Mouse (Mus musculus) liver, adult 2 months (tissue): Measurements from ENCODE around the gene Dtx2. TPM values are rescaled to one million over a fixed set of nuclear protein-coding genes. Genes with fewer than 3 reads are reported as not detected.

Experiments
- DNase-seq: peaks from one replicate; pipeline ENCODE4 v3.0.0-alpha.2; 2011; ENCODE audit warnings: low read depth, low spot score; ENCODE audit errors: extremely low read depth
- H3K27ac ChIP-seq: fragments of 200-500 bp; replicated peaks from 2 replicates; pipeline ENCODE4 v1.5.1; 2012; ENCODE audit warnings: low read depth, mild to moderate bottlenecking, control low read depth, inconsistent platforms, low read length; ENCODE audit not compliant: insufficient read depth
- H3K27me3 ChIP-seq: fragments of 200-500 bp; 2 replicates; pipeline ENCODE4 v1.6.1; 2012; ENCODE audit warnings: mild to moderate bottlenecking, moderate library complexity, low read length, inconsistent platforms; ENCODE audit not compliant: control insufficient read depth, insufficient read depth
- H3K36me3 ChIP-seq: fragments of 200-500 bp; 2 replicates; pipeline ENCODE4 v1.6.1; 2012; ENCODE audit warnings: low read length, inconsistent platforms; ENCODE audit not compliant: control insufficient read depth, insufficient read depth
- H3K4me1 ChIP-seq: fragments of 200-500 bp; 2 replicates; pipeline ENCODE4 v1.6.1; 2011; ENCODE audit warnings: low read length; ENCODE audit not compliant: control insufficient read depth, insufficient read depth
- H3K4me3 ChIP-seq: fragments of 200-500 bp; 2 replicates; pipeline ENCODE4 v1.5.1; 2011; ENCODE audit warnings: low read depth, mild to moderate bottlenecking, control low read depth, low read length, moderate library complexity; ENCODE audit not compliant: insufficient read depth
- H3K79me2 ChIP-seq: fragments of 200-500 bp; 2 replicates; pipeline ENCODE4 v1.6.1; 2012; ENCODE audit warnings: inconsistent platforms, mild to moderate bottlenecking, low read length, moderate library complexity; ENCODE audit not compliant: control insufficient read depth, insufficient read depth
- H3K9ac ChIP-seq: fragments of 200-500 bp; 2 replicates; pipeline ENCODE4 v1.6.1; 2012; ENCODE audit warnings: low read depth, mild to moderate bottlenecking, control low read depth, inconsistent platforms, low read length
- CTCF ChIP-seq: fragments of 200-500 bp; IDR thresholded peaks from 2 replicates; pipeline ENCODE4 v1.5.1; 2011; ENCODE audit warnings: low read depth, low read length, control low read depth
- POLR2A ChIP-seq: fragments of 200-500 bp; IDR thresholded peaks from 2 replicates; pipeline ENCODE4 v1.6.1; 2011; ENCODE audit warnings: low read length, control low read depth; ENCODE audit not compliant: insufficient read depth; ENCODE audit errors: extremely low read depth
- WGBS: fragments of 180-500 bp; shearing (Covaris S2); methylation state at CpG from one replicate; pipeline ENCODE4 v1.1.7; 2018; 5-methylcytosine and 5-hydroxymethylcytosine counted together
- polyA plus RNA-seq: library from polyadenylated mRNA; depleted of rRNA; stranded (reverse); fragments of >200 nt; gene quantifications from 2 replicates; pipeline ENCODE4 v1.2.3, GENCODE M21; 2012; rRNA removed
- total RNA-seq: library from RNA; depleted of rRNA; stranded (reverse); fragments of >200 nt; gene quantifications from 2 replicates; pipeline ENCODE4 v1.2.3, GENCODE M21; 2014; rRNA removed

Dtx2 gene
- total and polyA plus RNA-seq, 2 experiments, result 1.0 to 7.1 TPM

- Histone ChIP-seq H3K9ac (no peak overlapping the region), H3K79me2 (no peaks in the 10 kb centered on the region), H3K4me1 (peaks cover 2% of the 10 kb centered on the region), H3K27ac (no peak overlapping the region), H3K27me3 (0 out of 2 replicates have a peak, but pooled peaks cover 6% of the 10 kb centered on the region), H3K36me3 (no peaks in the 10 kb centered on the region), H3K4me3 (no peak overlapping the region)
- 88% methylated on average over 4 of the region's 4 CpGs for WGBS
- TF ChIP-seq POLR2A (no peak), CTCF (no peak)
- DNase-seq, result no peak
Observed at GRCm38 (mm10) chr5:136082345-136082744, 87.7 kb downstream of the Dtx2 start.

Other genes starting within 250 kb of the Dtx2 start
- gene Styxl1, start 216.4 kb upstream of the Dtx2 start, total RNA-seq, result 0.13 and 0.18 TPM in 2 replicates
- 0.22 and 0.23 TPM in 2 replicates for gene Styxl1, start 216.4 kb upstream of the Dtx2 start, polyA plus RNA-seq
- 108 and 176 TPM in 2 replicates for gene Mdh2, start 216.3 kb upstream of the Dtx2 start, total RNA-seq
- gene Mdh2, start 216.3 kb upstream of the Dtx2 start, polyA plus RNA-seq, result 361 and 418 TPM in 2 replicates
- not detected in 2 replicates for gene Srrm3, start 187.9 kb upstream of the Dtx2 start, total RNA-seq
- not detected in 2 replicates for gene Srrm3, start 187.9 kb upstream of the Dtx2 start, polyA plus RNA-seq
- gene Hspb1, start 106.9 kb upstream of the Dtx2 start, total RNA-seq, result 18.9 and 19.5 TPM in 2 replicates
- 10.9 and 24.3 TPM in 2 replicates for gene Hspb1, start 106.9 kb upstream of the Dtx2 start, polyA plus RNA-seq
- gene Ywhag, start 60.2 kb upstream of the Dtx2 start, total RNA-seq, result 23.0 and 30.9 TPM in 2 replicates
- gene Ywhag, start 60.2 kb upstream of the Dtx2 start, polyA plus RNA-seq, result 42.4 and 50.4 TPM in 2 replicates
- gene Ssc4d, start 20.3 kb upstream of the Dtx2 start, total RNA-seq, result 4.0 and 4.8 TPM in 2 replicates
- 5.8 and 6.5 TPM in 2 replicates for gene Ssc4d, start 20.3 kb upstream of the Dtx2 start, polyA plus RNA-seq
- gene Zp3, start 14.7 kb upstream of the Dtx2 start, total RNA-seq, result not detected in 2 replicates
- not detected in 2 replicates for gene Zp3, start 14.7 kb upstream of the Dtx2 start, polyA plus RNA-seq
- gene Upk3b, start 43.7 kb downstream of the Dtx2 start, total RNA-seq, result 0.34 and 0.55 TPM in 2 replicates
- 1.3 and 2.1 TPM in 2 replicates for gene Upk3b, start 43.7 kb downstream of the Dtx2 start, polyA plus RNA-seq
- gene Upk3bl, start 59.7 kb downstream of the Dtx2 start, total RNA-seq, result not detected in 2 replicates
- not detected in 2 replicates for gene Upk3bl, start 59.7 kb downstream of the Dtx2 start, polyA plus RNA-seq
- 1.0 and 2.1 TPM in 2 replicates for gene Rasa4, start 89.1 kb downstream of the Dtx2 start, total RNA-seq
- gene Rasa4, start 89.1 kb downstream of the Dtx2 start, polyA plus RNA-seq, result 0.70 and 2.0 TPM in 2 replicates
- 46.1 and 52.4 TPM in 2 replicates for gene Polr2j, start 121.8 kb downstream of the Dtx2 start, total RNA-seq
- 34.3 and 36.1 TPM in 2 replicates for gene Polr2j, start 121.8 kb downstream of the Dtx2 start, polyA plus RNA-seq
- 5.3 and 6.7 TPM in 2 replicates for gene Lrwd1, start 141.3 kb downstream of the Dtx2 start, total RNA-seq
- 9.9 and 14.9 TPM in 2 replicates for gene Lrwd1, start 141.3 kb downstream of the Dtx2 start, polyA plus RNA-seq
- 3.0 and 3.8 TPM in 2 replicates for gene Alkbh4, start 141.3 kb downstream of the Dtx2 start, total RNA-seq
- gene Alkbh4, start 141.3 kb downstream of the Dtx2 start, polyA plus RNA-seq, result 6.5 and 9.3 TPM in 2 replicates
- 1.1 and 1.5 TPM in 2 replicates for gene Orai2, start 175.9 kb downstream of the Dtx2 start, total RNA-seq
- 0.77 and 1.4 TPM in 2 replicates for gene Orai2, start 175.9 kb downstream of the Dtx2 start, polyA plus RNA-seq
- gene Prkrip1, start 204.2 kb downstream of the Dtx2 start, total RNA-seq, result 2.0 and 2.1 TPM in 2 replicates
- 3.2 and 4.8 TPM in 2 replicates for gene Prkrip1, start 204.2 kb downstream of the Dtx2 start, polyA plus RNA-seq